Mouse (Mus musculus) heart, embryonic 16.5 days (tissue): ENCODE results near the gene Mast1. TPM values are rescaled to one million over a fixed set of nuclear protein-coding genes. Genes with fewer than 3 reads are reported as not detected.
A peak's percentile ranks its signal among the peaks of the same experiment; 100 is the strongest.

Source experiments
- ATAC-seq: fragments of 200-750 bp; cut with Nextera tagmentation; replicated peaks from 2 replicates; pipeline ENCODE4 v1.8.0; 2017; ENCODE audit warnings: moderate number of reproducible peaks; ENCODE audit not compliant: insufficient read depth, low FRiP score; ENCODE audit errors: extremely low read depth
- H3K27ac ChIP-seq: fragments of 300-500 bp; sonication (generic); 2 replicates; pipeline ENCODE4 v1.5.1; 2014; ENCODE audit warnings: mild to moderate bottlenecking, low read length, control low read depth, moderate library complexity
- H3K27me3 ChIP-seq: fragments of 300-500 bp; sonication (generic); 2 replicates; pipeline ENCODE4 v1.6.1; 2014; ENCODE audit warnings: low read length, mixed read lengths; ENCODE audit not compliant: control insufficient read depth, insufficient read depth
- H3K36me3 ChIP-seq: fragments of 300-500 bp; sonication (generic); 2 replicates; pipeline ENCODE4 v1.6.1; 2014; ENCODE audit not compliant: control insufficient read depth, insufficient read depth
- H3K4me1 ChIP-seq: fragments of 300-500 bp; sonication (generic); 2 replicates; pipeline ENCODE4 v1.6.1; 2014; ENCODE audit warnings: low read length, mixed read lengths; ENCODE audit not compliant: control insufficient read depth, insufficient read depth
- H3K4me2 ChIP-seq: fragments of 300-500 bp; sonication (generic); 2 replicates; pipeline ENCODE4 v1.6.1; 2014; ENCODE audit warnings: low read depth, mild to moderate bottlenecking, control low read depth, low read length
- H3K4me3 ChIP-seq: fragments of 300-500 bp; sonication (generic); 2 replicates; pipeline ENCODE4 v1.5.1; 2014; ENCODE audit warnings: mild to moderate bottlenecking, control low read depth, low read length
- H3K9ac ChIP-seq: fragments of 300-500 bp; sonication (generic); 2 replicates; pipeline ENCODE4 v1.6.1; 2014; ENCODE audit warnings: low read length, control low read depth
- H3K9me3 ChIP-seq: fragments of 300-500 bp; sonication (generic); replicated peaks from 2 replicates; pipeline ENCODE4 v1.6.1; 2016; ENCODE audit warnings: low read length; ENCODE audit not compliant: control insufficient read depth
- WGBS: fragments of 180-500 bp; shearing (Covaris S2); extraction: QIAGEN DNeasy Blood & Tissue Kit; methylation state at CpG from one replicate; pipeline ENCODE4 v1.1.7; 2014; 5-methylcytosine and 5-hydroxymethylcytosine counted together
- polyA plus RNA-seq: library from polyadenylated mRNA; unstranded; fragments of >200 nt; fragmentation: Nextera tagmentation; extraction: Ambion mirVana; gene quantifications from 2 replicates; pipeline ENCODE4 v1.2.1, GENCODE M21; 2015

The Mast1 gene
- polyA plus RNA-seq, 1 experiment from 2014 or later, result 0.09 TPM

- 79% methylated on average over 8 of the region's 8 CpGs for WGBS
- Histone ChIP-seq H3K36me3 (peaks cover 16% of the 10 kb centered on the region), H3K4me3 (no peak overlapping the region), H3K9me3 (no peaks in the 10 kb centered on the region), H3K4me1 (peaks cover 37% of the 10 kb centered on the region), H3K27me3 (no peaks in the 10 kb centered on the region), H3K27ac (no peak overlapping the region; the same call in 1 of the 2 replicates), H3K4me2 (no peak overlapping the region), H3K9ac (no peak overlapping the region)
- ATAC-seq, result no peak
These were observed 37.5 kb upstream of the Mast1 start for GRCm38 (mm10) chr8:84974543-84975142.

DNA sequence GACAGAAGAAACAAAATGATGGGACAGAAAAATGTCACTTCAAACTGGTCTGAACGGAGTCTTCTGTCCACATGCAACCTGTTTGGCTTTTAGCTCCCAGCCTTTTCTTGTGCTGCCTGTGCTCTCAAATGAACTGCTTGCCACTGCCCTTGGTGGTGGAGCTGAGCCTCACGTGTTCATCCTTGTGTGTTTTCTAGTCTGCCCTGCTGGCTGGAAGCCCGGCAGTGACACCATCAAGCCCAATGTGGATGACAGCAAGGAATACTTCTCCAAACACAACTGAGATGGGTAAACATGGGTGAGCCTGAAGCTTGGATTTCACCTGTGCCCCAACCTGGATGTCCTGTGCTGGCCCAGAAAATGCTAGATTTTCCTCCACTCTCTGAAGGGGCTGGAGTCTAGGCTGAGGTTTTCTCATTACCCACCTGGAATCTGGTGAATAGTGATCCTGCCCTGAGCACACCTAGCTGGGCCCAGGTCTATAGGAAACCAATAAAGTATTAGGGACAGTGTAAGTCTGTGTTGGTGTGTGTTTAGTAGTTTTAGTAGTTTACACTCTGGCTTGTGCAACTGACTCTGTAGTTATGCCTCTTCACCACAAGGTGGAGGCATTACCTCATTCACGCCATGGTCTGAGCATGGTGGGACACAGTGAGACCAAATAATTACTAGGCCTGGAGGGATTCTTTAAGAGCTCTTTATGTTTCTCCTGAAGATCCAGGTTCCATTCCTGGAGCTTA lies 36.8 kb upstream of the Mast1 start:
- Histone ChIP-seq H3K4me3 (no peak overlapping the region), H3K9me3 (no peaks in the 10 kb centered on the region), H3K27ac (no peak overlapping the region), H3K9ac (no peak overlapping the region), H3K4me1 (peaks cover 30% of the 10 kb centered on the region), H3K36me3 (peaks cover 16% of the 10 kb centered on the region), H3K27me3 (no peaks in the 10 kb centered on the region), H3K4me2 (no peak overlapping the region)
- no peak for ATAC-seq
- WGBS, result 60% methylated on average over 4 of the region's 4 CpGs

DNA sequence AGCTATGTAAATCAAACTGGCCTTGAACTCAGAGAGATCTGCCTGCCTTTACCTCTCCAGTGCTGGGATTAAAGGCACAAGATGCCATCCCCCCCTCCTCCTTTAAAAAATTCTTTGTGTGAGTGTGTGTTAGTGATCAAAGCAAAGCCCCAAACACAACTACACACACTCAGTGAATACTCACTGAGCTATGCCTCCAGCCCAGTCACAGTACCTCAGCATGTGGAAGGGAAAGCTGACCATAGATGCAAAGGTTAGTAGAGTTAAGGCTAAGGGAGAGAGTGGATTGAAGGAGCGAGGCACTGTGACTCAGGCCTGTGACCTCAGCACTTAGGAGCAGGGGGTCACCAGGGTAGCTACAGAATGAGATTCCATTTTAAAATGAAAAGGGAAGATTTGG lies 35.9 kb upstream of the Mast1 start:
- Histone ChIP-seq H3K9me3 (no peaks in the 10 kb centered on the region), H3K36me3 (peaks cover 16% of the 10 kb centered on the region), H3K27me3 (no peaks in the 10 kb centered on the region), H3K4me3 (no peak overlapping the region), H3K27ac (no peak overlapping the region), H3K9ac (no peak overlapping the region), H3K4me1 (peaks cover 32% of the 10 kb centered on the region), H3K4me2 (no peak overlapping the region)
- ATAC-seq, result no peak
- 90% methylated on average over 1 of the region's 1 CpGs for WGBS

GRCm38 (mm10) chr8:84970913-84971312 lies 33.8 kb upstream of the Mast1 start:
- Histone ChIP-seq H3K4me2 (peak overlapping the region; percentile 86), H3K4me1 (peaks cover 29% of the 10 kb centered on the region), H3K36me3 (peaks cover 16% of the 10 kb centered on the region), H3K27ac (no peak overlapping the region), H3K27me3 (no peaks in the 10 kb centered on the region), H3K9me3 (no peaks in the 10 kb centered on the region), H3K4me3 (peak overlapping the region; percentile 74), H3K9ac (peak overlapping the region; percentile 88)
- no peak for ATAC-seq
- WGBS, result 42% methylated on average over 5 of the region's 5 CpGs

- peak overlapping the region; percentile 88 for H3K9ac ChIP-seq
- peak overlapping the region; percentile 86 for H3K4me2 ChIP-seq
- WGBS, result 8% methylated on average over 21 of the region's 21 CpGs
- peak overlapping the region; percentile 74 for H3K4me3 ChIP-seq
- H3K9me3 ChIP-seq, result no peaks in the 10 kb centered on the region
- peak overlapping the region; percentile 84 for H3K27ac ChIP-seq
- no peaks in the 10 kb centered on the region for H3K27me3 ChIP-seq
- H3K36me3 ChIP-seq, result peaks cover 16% of the 10 kb centered on the region
- peaks cover 28% of the 10 kb centered on the region for H3K4me1 ChIP-seq
- no peak for ATAC-seq
These were observed 33.1 kb upstream of the Mast1 start for GRCm38 (mm10) chr8:84970135-84970790.

DNA sequence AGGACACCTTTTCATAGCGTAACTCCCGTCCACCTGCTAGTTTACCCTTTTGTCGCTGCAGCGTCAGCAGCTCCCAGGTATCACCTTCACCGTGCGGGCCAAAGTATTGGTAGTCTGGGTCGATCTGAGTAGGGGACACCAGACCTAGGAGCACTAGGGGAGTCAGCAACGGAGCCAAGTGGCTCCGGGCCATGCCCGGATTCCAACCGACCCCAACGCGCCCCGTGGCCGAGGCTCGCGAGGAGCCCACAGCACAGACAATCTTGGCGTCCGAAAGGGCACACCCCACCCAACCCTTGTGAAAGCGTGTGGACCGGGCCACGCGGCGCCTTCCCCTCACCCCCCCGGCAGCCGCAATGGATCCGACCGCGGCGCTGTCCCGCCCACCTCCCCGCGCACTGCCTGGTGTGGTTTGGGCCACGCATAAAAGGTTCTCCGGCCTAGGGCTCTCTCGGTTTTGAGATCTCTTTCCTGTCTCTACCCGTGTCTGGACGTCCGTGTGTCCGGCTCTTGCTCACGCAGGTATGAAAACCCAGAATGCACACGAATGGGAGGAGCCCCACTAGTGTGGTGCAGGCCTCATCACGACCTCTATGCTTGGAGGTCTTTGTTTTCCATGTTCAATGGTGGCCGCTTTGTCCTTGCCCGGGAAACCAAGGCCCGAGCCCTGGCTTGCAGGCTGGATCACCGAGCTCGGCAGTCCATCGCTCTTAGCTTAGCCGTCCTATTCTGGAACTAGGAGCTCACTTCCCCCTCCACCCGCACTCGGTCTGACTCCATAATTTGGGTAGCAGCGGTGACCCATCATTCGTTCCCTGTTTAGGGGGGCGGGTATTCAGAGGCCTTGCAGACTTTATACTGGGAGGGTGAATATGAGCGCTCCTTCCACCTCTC lies 32.3 kb upstream of the Mast1 start, which contains the start of the genes Gm49661, Prdx2 and Rnaseh2a:
TSS of gene Gm49661 (minus strand) at position 193 of the 894 bp plus-strand sequence.
TSS of gene Prdx2 (plus strand) at position 347 of the 894 bp plus-strand sequence.
TSS of gene Rnaseh2a (minus strand) at position 527 of the 894 bp plus-strand sequence.
- Histone ChIP-seq H3K27me3 (no peaks in the 10 kb centered on the region), H3K4me2 (peak within 1 kb of the TSS; percentile 86), H3K9ac (peak within 1 kb of the TSS; percentile 88), H3K36me3 (peaks cover 13% of the 10 kb centered on the region), H3K4me3 (peak within 1 kb of the TSS; percentile 74), H3K9me3 (no peaks in the 10 kb centered on the region), H3K4me1 (peaks cover 33% of the 10 kb centered on the region), H3K27ac (peak within 1 kb of the TSS; percentile 84)
- WGBS, result under 1% methylated on average over 56 of the region's 56 CpGs
- peak; percentile 65 for ATAC-seq

GRCm38 (mm10) chr8:84968650-84969049 lies 31.5 kb upstream of the Mast1 start:
- peak overlapping the region; percentile 74 for H3K4me3 ChIP-seq
- peaks cover 9% of the 10 kb centered on the region for H3K36me3 ChIP-seq
- H3K27me3 ChIP-seq, result no peaks in the 10 kb centered on the region
- peak overlapping the region; percentile 84 for H3K27ac ChIP-seq
- 19% methylated on average over 2 of the region's 2 CpGs for WGBS
- ATAC-seq, result no peak
- peak overlapping the region; percentile 86 for H3K4me2 ChIP-seq
- peak overlapping the region; percentile 88 for H3K9ac ChIP-seq
- no peaks in the 10 kb centered on the region for H3K9me3 ChIP-seq
- H3K4me1 ChIP-seq, result peaks cover 33% of the 10 kb centered on the region

DNA sequence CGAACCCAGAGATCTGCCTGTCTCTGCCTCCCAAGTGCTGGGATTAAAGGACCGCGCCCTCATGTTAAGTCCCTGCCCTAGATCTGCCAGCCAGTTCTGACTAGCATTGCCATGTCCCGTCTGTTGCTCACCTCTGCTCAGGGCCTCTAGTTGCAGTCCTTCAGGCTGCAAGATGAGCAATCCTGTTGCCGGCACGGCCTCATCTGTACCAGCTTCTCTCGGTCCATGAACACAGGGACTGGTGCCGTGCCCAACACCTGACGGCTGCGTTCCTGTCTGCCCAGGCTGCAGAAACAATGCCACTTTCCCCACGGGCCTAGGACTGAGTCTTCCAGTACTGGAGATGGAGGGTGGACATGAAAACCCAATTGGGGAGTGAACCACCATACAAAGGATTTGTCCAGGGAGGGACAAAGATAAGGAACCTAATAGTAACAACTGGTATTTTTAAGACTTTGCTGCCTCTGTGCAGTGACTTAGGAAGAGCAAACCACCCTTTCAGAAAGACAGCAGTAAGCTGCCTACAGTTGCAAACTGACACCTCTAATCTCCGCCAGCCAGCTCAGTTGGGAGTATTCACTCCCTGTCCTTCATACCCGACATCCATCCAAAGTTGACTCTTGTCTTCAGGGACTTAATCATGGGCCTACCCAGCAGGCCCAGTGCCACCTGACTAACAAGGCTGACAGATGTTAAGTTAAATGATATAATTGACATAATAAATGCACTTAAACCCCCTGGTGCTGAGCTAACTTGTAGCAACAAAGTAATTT lies 30.6 kb upstream of the Mast1 start:
- no peak for ATAC-seq
- Histone ChIP-seq H3K27ac (no peak overlapping the region), H3K27me3 (no peaks in the 10 kb centered on the region), H3K9me3 (no peaks in the 10 kb centered on the region), H3K4me2 (no peak overlapping the region), H3K4me1 (peaks cover 33% of the 10 kb centered on the region), H3K36me3 (peaks cover 12% of the 10 kb centered on the region), H3K4me3 (no peak overlapping the region), H3K9ac (no peak overlapping the region)
- 84% methylated on average over 13 of the region's 13 CpGs for WGBS
